Mouse (Mus musculus) liver, embryonic 11.5 days (tissue): ENCODE data around the gene Tiam1. TPM values are rescaled to one million over a fixed set of nuclear protein-coding genes. Genes with fewer than 3 reads are reported as not detected.

Source experiments
- ATAC-seq: fragments of 200-750 bp; cut with Nextera tagmentation; replicated peaks from 2 replicates; pipeline ENCODE4 v1.8.0; 2017; ENCODE audit warnings: moderate number of reproducible peaks, mild to moderate bottlenecking, moderate TSS enrichment, moderate library complexity; ENCODE audit not compliant: low FRiP score
- DNase-seq: peaks from one replicate; pipeline ENCODE4 v3.0.0-alpha.2; 2017; ENCODE audit warnings: low spot score
- H3K27ac ChIP-seq: fragments of 300-500 bp; sonication (generic); 2 replicates; pipeline ENCODE4 v1.5.1; 2014; ENCODE audit warnings: mild to moderate bottlenecking, low read depth, low read length, control low read depth
- H3K27me3 ChIP-seq: fragments of 300-500 bp; sonication (generic); replicated peaks from 2 replicates; pipeline ENCODE4 v1.6.1; 2014; ENCODE audit warnings: low read length, mixed read lengths; ENCODE audit not compliant: control insufficient read depth, insufficient read depth
- H3K36me3 ChIP-seq: fragments of 300-500 bp; sonication (generic); 2 replicates; pipeline ENCODE4 v1.6.1; 2014; ENCODE audit warnings: mild to moderate bottlenecking, low read length, moderate library complexity, mixed read lengths; ENCODE audit not compliant: control insufficient read depth, insufficient read depth
- H3K4me1 ChIP-seq: fragments of 300-500 bp; sonication (generic); replicated peaks from 2 replicates; pipeline ENCODE4 v1.6.1; 2014; ENCODE audit warnings: low read length, mixed read lengths; ENCODE audit not compliant: control insufficient read depth, insufficient read depth
- H3K4me2 ChIP-seq: fragments of 300-500 bp; sonication (generic); 2 replicates; pipeline ENCODE4 v1.6.1; 2014; ENCODE audit warnings: mild to moderate bottlenecking, control low read depth, moderate library complexity
- H3K4me3 ChIP-seq: fragments of 300-500 bp; sonication (generic); 2 replicates; pipeline ENCODE4 v1.5.1; 2014; ENCODE audit warnings: low read depth, low read length, control low read depth
- H3K9ac ChIP-seq: fragments of 300-500 bp; sonication (generic); 2 replicates; pipeline ENCODE4 v1.6.1; 2014; ENCODE audit warnings: low read depth, low read length, control low read depth
- H3K9me3 ChIP-seq: fragments of 300-500 bp; sonication (generic); 2 replicates; pipeline ENCODE4 v1.6.1; 2016; ENCODE audit warnings: low read length, inconsistent platforms, mixed read lengths; ENCODE audit not compliant: control insufficient read depth
- WGBS: fragments of 180-500 bp; shearing (Covaris S2); extraction: QIAGEN DNeasy Blood & Tissue Kit; methylation state at CpG from one replicate; pipeline ENCODE4 v1.1.7; 2014; 5-methylcytosine and 5-hydroxymethylcytosine counted together
- polyA plus RNA-seq: library from polyadenylated mRNA; unstranded; fragments of >200 nt; fragmentation: Nextera tagmentation; extraction: Ambion mirVana; gene quantifications from 2 replicates; pipeline ENCODE4 v1.2.1, GENCODE M21; 2014

The Tiam1 gene
- polyA plus RNA-seq, 1 experiment from 2014 or later = 17.2 TPM

DNA sequence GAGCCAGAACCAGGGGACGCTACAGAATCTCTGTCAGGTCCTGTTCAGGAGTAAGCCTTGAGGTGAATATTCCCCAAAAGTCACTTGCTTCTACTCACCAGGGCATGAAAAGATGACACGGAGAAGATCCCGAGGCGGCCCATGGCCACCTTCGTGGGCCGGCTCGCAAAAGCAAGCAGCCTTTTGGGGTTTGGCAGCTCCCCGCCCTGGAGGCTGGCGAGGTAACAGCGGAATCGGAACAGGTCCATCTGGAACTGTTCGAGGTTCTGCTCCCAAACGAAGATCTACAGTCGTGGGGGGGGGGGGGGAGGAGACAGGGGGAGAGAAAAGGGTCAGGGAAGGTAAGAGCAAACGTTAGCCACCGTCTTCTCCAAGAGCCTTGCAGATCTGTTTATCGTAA lies 278.4 kb downstream of the Tiam1 start:
- Histone ChIP-seq H3K27ac (no peak overlapping the region), H3K4me1 (no peaks in the 10 kb centered on the region; the same call in 1 of the 2 replicates), H3K9me3 (no peaks in the 10 kb centered on the region), H3K9ac (no peak overlapping the region), H3K27me3 (no peaks in the 10 kb centered on the region), H3K4me2 (no peak overlapping the region), H3K36me3 (peaks cover 6% of the 10 kb centered on the region; the same call in 1 of the 2 replicates), H3K4me3 (no peak overlapping the region)
- ATAC-seq (no peak), DNase-seq (no peak)
- WGBS = 85% methylated on average over 17 of the region's 17 CpGs

DNA sequence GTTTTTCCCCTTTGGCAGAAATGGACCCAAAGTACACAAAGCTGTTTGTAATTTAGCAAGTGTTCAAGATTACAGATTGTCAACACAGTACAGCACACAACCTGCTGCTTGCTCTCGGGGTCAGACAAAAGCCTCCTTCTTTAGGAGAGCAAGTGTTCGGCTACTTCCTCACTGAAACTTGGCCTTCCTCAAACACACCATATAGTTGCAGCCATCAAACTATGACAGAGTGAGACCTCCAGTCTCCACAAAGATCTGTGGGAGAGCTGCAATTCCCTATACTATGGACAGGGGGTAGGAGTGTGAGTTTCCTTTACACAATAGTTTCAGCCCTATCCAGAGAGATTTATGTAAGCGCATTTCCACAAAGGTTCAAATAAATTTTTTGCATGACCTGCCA lies 278.9 kb downstream of the Tiam1 start:
- Histone ChIP-seq H3K4me2 (no peak overlapping the region), H3K9ac (no peak overlapping the region), H3K4me1 (no peaks in the 10 kb centered on the region; the same call in 1 of the 2 replicates), H3K36me3 (peaks cover 6% of the 10 kb centered on the region; the same call in 1 of the 2 replicates), H3K27me3 (no peaks in the 10 kb centered on the region), H3K9me3 (no peaks in the 10 kb centered on the region), H3K27ac (no peak overlapping the region), H3K4me3 (no peak overlapping the region)
- ATAC-seq (no peak), DNase-seq (no peak)
- WGBS = 71% methylated on average over 3 of the region's 3 CpGs

DNA sequence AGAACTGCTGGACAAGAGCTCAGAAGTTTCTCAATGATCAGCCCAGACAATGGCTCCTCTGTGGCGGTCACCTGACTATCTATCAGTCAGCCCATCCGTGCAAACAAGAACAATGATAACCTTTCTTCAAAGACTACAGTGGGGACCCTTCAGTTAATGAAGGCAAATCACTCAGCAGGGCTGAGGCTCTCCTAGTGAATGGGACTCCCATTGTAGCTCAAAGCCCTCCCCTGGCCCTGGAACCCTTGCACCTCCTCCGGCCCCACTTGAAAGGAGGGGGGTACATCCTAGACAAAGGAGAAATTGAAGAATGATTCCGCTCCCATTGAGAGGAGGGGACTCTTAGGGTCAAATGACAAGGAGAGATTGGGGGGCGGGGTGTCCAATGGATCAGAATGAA lies 280.3 kb downstream of the Tiam1 start:
- Histone ChIP-seq H3K27ac (no peak overlapping the region), H3K9ac (no peak overlapping the region), H3K27me3 (no peaks in the 10 kb centered on the region), H3K36me3 (peaks cover 6% of the 10 kb centered on the region; the same call in 1 of the 2 replicates), H3K4me1 (no peaks in the 10 kb centered on the region; the same call in 1 of the 2 replicates), H3K9me3 (no peaks in the 10 kb centered on the region), H3K4me2 (no peak overlapping the region), H3K4me3 (no peak overlapping the region)
- ATAC-seq = no peak
- DNase-seq = no peak
- 67% methylated on average over 5 of the region's 5 CpGs for WGBS

DNA sequence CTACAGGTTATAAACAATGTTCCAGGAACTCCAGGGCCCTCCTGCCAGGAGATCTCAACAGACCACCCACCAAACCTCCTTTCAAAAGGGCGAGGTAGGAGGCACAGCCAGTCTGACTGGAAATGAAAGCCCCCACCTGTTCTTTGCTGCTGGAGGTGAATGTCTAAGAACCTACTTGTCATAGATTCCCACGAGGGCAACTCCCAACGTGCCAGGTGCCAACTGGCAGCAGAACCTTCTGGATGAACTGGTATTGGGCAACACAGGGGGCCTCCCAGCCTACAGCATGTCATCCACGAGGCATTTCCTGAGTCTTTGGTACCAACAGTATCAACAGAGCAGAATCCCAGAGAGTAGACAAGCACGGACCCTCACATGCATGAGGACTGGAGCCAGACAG lies 282.0 kb downstream of the Tiam1 start:
- ATAC-seq (no peak), DNase-seq (no peak)
- Histone ChIP-seq H3K27ac (no peak overlapping the region), H3K4me1 (no peaks in the 10 kb centered on the region; the same call in 1 of the 2 replicates), H3K27me3 (no peaks in the 10 kb centered on the region), H3K36me3 (peaks cover 1% of the 10 kb centered on the region; the same call in 1 of the 2 replicates), H3K9me3 (no peaks in the 10 kb centered on the region), H3K9ac (no peak overlapping the region), H3K4me3 (no peak overlapping the region), H3K4me2 (no peak overlapping the region)
- WGBS = 67% methylated on average over 5 of the region's 5 CpGs

DNA sequence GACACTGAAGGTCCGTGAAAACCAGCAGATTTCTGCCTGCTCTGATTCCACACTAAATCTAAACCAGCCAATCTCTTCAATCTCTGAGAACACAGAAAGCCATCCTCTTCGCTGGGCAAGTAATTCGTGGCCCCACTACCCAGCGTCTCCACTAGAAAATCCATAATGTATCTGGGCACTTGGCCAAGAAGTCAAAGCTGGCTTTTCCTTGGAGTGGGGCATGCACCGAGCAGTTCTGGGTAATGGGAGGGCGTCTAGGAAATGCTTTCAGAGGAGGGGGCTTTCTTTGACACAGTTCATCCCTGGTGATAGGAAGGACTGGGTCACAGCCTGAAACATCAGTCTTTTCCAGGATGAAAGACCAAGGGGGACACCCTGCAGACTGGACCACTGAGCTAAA lies 282.9 kb downstream of the Tiam1 start:
- Histone ChIP-seq H3K4me3 (no peak overlapping the region), H3K4me1 (no peaks in the 10 kb centered on the region; the same call in 1 of the 2 replicates), H3K9me3 (no peaks in the 10 kb centered on the region), H3K27ac (no peak overlapping the region), H3K4me2 (no peak overlapping the region), H3K9ac (no peak overlapping the region), H3K27me3 (no peaks in the 10 kb centered on the region), H3K36me3 (no peaks in the 10 kb centered on the region)
- WGBS = 72% methylated on average over 6 of the region's 6 CpGs
- ATAC-seq (no peak), DNase-seq (no peak)

DNA sequence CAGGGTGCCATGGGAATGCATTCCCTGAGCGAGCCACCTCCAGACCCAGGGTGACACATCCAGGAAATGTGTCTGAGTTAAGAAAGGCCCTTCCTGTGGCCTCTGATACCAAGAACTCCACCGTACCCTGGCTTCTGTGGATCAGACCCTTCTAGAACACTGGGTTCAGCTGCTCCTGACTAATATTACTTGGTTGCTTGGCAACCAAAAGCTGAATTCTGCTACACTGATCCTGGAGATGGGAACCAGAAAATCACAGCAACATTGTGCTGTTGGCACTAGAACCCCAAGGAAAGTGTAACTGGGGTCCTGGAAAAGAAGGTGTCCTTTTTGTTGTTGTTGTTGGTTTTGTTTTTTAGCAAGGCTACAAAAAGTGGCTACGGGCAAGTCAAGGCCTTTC lies 285.9 kb downstream of the Tiam1 start:
- H3K4me1 ChIP-seq = no peaks in the 10 kb centered on the region
- no peak overlapping the region for H3K9ac ChIP-seq
- H3K27me3 ChIP-seq = no peaks in the 10 kb centered on the region
- no peaks in the 10 kb centered on the region for H3K36me3 ChIP-seq
- H3K9me3 ChIP-seq = no peaks in the 10 kb centered on the region
- H3K4me2 ChIP-seq = no peak overlapping the region
- no peak for DNase-seq
- ATAC-seq = no peak
- no peak overlapping the region for H3K27ac ChIP-seq
- WGBS = 75% methylated on average over 3 of the region's 3 CpGs
- H3K4me3 ChIP-seq = no peak overlapping the region

DNA sequence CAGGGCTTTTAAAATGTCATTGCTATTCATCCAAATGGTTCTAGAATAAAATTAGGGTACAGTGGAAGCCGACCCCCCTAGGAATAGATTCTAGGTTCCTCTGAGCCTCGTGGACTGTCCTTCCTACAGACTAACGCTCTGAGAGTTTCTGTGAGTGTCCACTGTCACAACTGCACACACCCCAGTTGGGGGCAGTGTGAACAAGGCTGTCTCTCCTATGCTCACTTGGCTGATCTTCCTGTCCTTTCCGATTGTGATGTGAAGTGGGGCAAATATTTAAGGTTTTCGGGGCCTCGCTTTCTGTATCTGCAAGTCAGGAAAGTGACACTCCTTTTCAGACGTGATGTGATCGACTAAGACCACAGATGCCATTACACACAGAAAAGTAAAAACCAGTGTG lies 288.8 kb downstream of the Tiam1 start:
- H3K4me2 ChIP-seq = no peak overlapping the region
- DNase-seq (no peak), ATAC-seq (no peak)
- H3K27ac ChIP-seq = no peak overlapping the region
- no peaks in the 10 kb centered on the region for H3K9me3 ChIP-seq
- H3K4me1 ChIP-seq = no peaks in the 10 kb centered on the region
- no peak overlapping the region for H3K9ac ChIP-seq
- H3K27me3 ChIP-seq = no peaks in the 10 kb centered on the region
- 82% methylated on average over 8 of the region's 8 CpGs for WGBS
- H3K36me3 ChIP-seq = no peaks in the 10 kb centered on the region
- H3K4me3 ChIP-seq = no peak overlapping the region

DNA sequence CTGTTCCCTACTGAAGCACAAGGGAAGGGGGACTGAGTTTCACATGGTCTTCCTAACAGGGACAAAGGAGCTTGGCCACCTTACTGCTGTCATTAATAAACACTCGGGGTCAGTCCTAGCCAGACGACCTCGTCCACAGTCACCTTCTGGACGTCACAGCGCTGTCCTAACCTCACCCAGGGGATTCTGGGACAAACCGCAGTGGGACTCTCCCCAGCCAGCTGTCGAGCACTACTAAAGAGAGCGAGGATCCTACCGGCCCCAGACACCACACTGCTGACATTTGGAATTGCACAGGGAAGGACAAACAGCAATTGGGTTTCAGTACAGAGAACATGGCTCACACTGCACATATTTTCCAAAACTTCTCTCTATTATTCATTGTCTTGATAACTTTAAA lies 292.2 kb downstream of the Tiam1 start:
- H3K9ac ChIP-seq = no peak overlapping the region
- 83% methylated on average over 9 of the region's 9 CpGs for WGBS
- H3K4me2 ChIP-seq = no peak overlapping the region
- no peaks in the 10 kb centered on the region for H3K4me1 ChIP-seq
- no peak for ATAC-seq
- H3K27ac ChIP-seq = no peak overlapping the region
- no peak for DNase-seq
- H3K9me3 ChIP-seq = 0 out of 2 replicates have a peak, but pooled peaks cover 2% of the 10 kb centered on the region
- H3K27me3 ChIP-seq = no peaks in the 10 kb centered on the region
- peaks cover 2% of the 10 kb centered on the region; the same call in 1 of the 2 replicates for H3K36me3 ChIP-seq
- H3K4me3 ChIP-seq = no peak overlapping the region
